Mouse (Mus musculus) adrenal gland, postnatal 25 days (tissue): ENCODE results near the gene Lefty2. TPM values are rescaled to one million over a fixed set of nuclear protein-coding genes. Genes with fewer than 3 reads are reported as not detected.

Experiments used
- DNase-seq: peaks from one replicate; pipeline ENCODE4 v3.0.0; 2021; ENCODE audit warnings: mixed read lengths
- total RNA-seq: library from RNA; stranded (reverse); gene quantifications from 2 replicates; pipeline ENCODE4 v1.2.3, GENCODE M21; 2021

Gene Lefty2
- total RNA-seq, 1 experiment from 2014 or later = 0.73 TPM

DNA sequence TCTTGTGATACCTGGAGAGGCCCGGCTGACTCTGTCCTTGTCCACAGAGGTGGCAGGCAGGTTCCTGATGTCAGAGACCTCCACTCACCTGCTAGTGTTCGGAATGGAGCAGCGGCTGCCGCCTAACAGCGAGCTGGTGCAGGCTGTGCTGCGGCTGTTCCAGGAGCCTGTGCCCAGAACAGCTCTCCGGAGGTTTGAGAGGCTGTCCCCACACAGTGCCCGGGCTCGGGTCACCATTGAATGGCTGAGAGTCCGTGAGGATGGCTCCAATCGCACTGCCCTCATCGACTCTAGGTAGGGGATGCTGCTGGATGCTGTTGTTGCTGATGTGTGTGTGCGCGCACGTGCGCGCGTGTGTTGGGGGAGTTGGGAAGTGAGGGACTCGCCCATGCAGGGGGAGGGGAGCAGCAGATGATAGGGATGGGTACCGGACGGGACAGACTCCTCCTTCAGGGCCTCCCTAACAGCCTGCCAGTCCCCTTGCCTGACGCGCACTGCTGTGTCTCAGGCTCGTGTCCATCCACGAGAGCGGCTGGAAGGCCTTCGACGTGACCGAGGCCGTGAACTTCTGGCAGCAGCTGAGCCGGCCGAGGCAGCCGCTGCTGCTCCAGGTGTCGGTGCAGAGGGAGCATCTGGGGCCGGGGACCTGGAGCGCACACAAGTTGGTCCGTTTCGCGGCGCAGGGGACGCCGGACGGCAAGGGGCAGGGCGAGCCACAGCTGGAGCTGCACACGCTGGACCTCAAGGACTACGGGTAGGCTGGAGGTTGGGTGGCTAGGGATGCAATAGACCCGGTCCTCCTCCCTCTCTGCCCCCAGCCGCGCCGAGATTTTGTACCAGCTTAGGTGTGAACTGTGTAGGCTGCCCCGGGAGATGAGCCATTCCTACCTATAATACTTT, 1.4 kb downstream of the Lefty2 start:
- peak; percentile 35 for DNase-seq

DNA sequence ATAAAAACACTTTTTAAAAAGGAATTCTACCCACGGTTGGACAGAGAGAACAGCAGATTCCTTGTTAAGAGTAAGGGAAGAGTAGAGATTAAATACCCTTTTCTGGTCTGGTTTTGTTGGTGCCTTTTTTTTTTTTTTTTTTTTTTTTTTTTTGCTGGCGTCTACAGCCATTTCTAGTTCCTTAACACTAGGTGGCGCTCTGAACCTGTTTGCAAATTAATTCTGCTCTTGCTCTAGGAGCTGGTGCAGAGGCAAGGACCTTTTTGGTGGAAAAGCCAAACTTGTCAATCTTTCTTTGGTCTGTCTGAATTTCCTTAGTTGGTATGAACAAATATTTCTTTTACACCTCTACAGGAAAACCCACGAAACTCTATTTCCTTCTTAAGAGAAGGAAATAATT, 8.2 kb downstream of the Lefty2 start:
- DNase-seq = no peak

DNA sequence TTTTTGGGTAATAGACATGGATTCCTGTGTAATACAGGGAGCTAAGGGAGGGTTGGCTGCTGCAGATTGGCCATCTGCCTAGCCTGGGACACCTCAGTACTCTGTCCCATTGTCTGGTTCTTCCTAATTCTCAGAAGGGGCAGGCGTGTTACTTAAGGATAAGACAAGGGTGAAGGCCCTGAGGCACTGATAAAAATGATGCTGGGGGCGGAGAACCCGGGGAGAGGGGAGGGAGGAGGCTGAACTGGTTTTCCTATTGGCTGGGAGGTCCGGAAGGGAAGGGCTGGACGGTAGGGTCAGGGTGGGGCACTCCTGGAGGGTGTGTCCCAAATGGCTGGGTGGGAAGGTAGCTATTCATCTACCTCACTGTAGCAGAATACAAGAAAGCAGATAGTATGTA, 10.0 kb downstream of the Lefty2 start:
- DNase-seq = no peak

DNA sequence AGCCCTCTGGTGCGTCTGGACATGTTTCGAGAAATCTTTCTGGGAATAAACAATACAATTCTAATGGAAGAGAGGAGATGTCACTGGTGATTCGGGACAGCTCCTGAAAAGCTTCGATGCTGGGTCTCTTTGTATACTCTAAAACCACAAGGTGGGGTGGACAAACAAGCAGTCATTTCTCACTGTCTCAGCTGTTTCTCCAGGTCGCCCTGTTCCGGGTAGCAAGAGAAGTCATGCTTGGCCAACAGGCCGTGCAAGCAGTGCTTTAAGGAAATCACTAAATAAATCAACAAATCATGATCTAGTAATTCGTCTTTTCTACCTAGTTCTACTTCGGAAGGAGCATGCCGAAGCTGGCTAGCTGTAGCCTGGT, 10.7 kb downstream of the Lefty2 start:
- no peak for DNase-seq

DNA sequence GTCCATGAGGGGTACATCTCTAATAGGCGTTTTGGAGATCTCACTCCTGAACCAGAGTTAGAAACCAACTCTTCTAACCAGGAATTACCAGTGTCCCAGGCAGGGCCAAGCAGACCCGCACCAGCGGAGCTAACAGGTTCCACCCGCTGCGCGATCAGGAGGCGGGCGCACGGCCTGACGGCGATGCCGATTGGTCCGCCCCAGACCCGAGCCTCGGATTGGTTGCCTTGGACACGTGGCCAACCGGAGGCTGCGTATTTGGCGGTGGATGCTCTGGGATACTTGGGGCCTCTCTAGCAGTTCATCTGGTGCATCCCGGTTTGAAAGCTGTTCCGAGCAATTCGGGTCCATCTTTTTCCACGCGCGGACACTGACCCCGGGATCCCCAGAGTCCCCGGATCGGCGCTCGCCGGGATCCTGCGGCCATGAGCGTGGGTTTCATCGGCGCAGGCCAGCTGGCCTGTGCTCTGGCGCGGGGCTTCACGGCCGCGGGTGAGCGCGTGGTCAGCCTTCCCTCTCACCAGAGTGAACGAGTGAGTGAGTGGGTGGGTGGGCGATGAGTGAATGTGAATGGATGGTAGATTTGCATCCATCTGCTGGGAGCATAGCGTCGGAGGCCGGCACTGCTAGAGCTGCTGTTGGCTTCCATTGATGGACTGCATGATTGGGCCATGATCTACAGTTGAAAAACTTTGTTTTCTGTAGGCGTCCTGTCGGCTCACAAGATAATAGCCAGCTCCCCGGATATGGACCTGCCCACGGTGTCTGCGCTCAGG, 11.3 kb downstream of the Lefty2 start, which contains the start of gene Pycr2:
Gene Pycr2 (plus strand): TSS at position 255 of the 776 bp plus-strand sequence.
- peak; percentile 95 for DNase-seq

DNA sequence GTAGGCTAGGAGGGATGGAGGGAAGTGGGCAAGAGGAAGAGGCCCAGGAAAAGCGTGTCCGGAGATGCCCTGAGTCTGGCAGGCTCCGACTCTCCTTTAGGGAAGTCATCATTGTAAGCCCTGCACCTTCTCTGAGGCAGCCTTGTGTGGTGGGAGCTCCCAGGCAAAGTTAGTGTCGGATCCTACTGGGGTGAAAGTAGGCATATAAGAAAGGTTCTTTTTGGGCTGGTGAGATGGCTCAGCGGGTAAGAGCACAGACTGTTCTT, 11.8 kb downstream of the Lefty2 start:
- no peak for DNase-seq

DNA sequence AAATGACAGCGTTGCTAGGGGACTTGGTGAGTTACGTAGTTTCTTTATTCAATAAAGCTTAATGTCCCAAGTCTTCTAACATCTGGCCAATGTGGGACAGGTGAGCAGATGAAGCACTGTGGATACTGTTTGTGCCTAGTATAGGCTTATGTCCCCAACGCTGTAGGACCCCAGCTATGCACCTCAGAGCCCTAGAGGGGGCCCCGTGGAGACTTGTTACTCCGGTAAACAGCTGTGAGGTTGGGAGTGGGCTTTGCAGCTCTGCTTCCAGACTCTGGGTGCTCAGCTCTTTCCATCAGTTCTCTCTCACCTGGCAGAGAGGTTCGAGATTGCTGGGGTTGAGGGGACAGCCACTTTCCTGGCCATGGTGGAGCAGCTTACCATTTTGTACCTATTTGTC, 12.4 kb downstream of the Lefty2 start:
- DNase-seq = no peak

DNA sequence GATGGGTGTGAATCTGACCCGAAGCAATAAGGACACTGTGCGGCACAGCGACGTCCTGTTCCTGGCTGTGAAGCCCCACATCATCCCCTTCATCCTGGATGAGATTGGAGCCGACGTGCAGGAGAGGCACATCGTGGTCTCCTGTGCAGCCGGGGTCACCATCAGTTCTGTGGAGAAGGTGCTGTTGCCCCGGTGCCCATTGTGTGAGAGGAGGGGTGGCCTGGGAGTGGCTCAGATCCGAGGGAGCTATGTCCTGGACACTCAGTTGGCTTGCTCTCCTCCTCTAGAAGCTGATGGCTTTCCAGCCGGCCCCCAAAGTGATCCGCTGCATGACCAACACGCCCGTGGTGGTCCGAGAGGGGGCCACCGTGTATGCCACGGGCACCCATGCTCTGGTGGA, 13.0 kb downstream of the Lefty2 start:
- DNase-seq = no peak

DNA sequence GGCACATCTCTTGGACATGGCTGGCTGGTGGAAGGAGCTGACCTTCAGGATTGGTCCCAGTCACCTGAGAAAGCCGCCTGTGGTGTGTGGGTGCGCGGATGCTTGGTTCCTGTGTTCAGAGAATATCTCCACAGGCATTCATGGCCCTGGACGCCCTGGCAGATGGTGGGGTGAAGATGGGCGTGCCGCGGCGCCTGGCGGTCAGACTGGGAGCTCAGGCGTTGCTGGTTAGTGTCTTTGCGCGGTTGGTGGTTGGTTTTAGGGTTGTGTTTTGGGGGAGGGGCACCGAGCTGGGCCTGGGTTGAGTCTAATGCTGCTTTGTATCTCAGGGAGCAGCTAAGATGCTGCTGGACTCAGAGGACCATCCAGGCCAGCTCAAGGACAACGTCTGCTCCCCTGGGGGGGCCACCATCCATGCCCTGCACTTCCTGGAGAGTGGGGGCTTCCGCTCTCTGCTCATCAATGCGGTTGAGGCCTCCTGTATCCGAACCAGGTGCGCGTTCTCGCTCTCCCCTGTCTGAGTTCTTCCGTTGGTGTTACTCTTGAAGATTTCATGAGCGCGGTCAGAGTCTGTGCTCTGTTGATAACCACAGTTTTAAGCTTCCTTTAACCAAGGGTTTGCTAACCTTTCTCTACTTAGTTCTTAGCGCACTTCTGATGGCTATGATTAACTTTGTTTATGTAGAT, 13.7 kb downstream of the Lefty2 start:
- no peak for DNase-seq

DNA sequence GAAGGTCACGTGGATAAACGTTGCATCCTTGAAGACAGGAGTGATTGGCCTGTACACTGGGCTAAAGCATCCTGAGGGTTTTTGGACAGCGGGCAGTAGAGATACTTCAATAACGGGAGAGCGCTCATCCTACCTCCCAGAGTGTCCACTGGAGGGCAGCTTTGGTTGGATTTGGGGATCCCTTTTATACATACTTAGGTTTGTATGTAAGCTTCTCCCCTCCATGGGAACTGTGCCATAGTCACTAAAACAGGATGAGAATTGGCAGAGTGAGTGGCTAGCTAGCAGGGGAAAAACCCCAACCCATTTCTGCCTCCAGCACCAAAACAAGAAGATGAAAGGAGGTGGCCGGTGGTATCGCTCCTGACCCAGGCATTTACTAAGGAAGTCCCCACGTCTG, 18.2 kb downstream of the Lefty2 start:
- no peak for DNase-seq

DNA sequence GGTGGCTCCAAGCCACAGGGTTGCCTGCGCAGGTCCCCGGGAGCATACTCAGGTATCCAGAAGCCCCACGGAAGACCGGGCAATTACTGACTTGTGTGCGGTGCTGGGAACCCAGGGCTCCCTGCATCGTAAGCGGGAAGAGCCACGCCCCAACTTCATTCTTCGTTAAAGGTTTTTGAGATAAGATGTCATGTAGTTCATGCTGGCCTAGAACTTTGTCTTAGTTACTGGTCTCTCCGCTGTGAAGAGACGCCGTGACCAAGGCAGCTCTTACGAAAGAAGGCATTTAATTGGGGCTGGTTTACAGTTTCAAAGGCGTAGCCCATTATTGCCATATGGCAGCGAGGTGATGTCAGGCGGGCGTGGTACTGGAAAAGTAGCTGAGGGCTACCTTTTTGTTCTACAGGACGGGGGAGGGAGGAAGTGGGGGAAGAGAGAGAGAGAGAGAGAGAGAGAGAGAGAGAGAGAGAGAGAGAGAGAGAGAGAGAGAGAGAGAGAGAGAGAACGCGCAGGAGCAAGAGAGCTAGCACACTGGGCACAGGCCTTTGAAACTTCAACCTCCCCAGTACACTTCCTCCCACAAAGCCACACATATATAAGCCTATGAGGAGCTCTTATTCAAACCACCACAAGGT, 18.9 kb downstream of the Lefty2 start:
- DNase-seq = no peak

DNA sequence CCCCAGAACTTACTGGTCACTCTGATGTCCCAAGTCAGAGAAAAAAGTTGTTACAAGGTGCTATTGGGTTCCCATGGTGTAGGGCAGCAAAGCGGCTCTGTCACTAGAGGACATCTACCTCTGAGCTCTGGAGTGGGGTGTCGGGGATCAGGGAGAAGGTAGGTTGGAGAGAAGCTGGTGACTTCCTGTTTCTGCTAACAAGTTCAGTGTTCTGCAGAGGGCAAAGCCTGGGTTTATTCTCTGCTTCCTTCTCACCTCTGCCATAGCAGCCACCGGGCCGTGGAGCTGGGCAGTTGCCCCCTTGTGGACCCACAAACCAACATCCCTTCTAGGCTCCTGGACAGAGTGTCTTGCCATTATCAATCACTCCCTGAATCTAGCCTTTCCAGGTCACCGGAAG, 19.9 kb downstream of the Lefty2 start:
- no peak for DNase-seq

DNA sequence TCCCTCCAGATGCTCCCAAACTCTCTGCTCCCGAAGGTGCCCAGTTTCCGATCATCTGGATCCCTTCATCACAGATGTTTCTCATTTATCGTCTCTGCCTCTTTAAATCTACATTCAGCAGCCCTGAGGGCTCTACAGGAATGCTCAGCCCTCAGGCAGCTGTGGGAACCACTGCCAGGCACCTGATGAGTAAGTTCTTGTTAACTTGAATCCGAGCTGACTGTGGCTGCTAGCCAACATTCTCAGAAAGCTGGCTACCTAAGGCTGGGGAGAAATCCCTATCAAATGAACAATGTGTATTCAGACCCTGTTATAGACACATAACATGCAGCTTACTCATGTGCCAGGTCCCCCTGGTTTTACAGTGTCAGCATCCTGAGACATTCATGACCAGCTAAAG, 20.9 kb downstream of the Lefty2 start:
- no peak for DNase-seq

DNA sequence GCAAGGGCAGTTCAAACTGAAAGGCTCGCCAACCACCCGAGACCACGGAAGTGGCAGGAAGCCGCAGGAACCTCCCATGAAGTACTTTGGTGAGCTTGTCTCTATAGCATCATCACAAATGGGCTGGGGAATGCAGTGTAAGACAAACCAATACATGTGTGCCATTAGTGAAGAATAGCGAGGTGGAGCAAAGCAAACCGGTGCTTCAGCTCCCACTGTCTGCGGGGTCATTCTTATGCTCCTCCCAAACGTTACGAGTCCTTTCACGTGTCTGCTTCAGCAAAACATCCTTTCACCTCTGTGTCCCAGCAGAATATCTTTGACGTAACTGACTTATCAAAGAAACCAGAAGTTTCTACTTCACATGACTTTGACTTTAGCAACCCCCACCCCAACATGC, 23.5 kb downstream of the Lefty2 start:
- no peak for DNase-seq

DNA sequence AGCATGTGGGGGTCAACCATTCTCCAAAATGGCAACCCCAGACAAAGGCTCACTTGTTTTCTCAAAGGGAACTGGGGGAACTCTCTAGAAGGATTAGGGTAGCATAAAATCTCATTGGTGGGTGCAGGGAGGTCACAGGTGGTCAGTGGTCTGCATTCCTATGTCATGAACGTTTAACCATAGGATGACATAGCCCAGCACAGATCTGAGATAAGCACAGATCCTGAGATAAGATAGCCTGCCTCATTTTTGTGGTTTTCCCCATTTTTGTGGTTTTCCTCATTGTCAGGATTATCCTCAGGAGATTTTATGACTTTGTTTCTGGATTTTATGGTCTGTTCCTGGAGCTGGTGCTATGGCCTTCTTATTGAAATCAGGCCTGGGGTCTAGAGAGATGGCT, 24.1 kb downstream of the Lefty2 start:
- no peak for DNase-seq

DNA sequence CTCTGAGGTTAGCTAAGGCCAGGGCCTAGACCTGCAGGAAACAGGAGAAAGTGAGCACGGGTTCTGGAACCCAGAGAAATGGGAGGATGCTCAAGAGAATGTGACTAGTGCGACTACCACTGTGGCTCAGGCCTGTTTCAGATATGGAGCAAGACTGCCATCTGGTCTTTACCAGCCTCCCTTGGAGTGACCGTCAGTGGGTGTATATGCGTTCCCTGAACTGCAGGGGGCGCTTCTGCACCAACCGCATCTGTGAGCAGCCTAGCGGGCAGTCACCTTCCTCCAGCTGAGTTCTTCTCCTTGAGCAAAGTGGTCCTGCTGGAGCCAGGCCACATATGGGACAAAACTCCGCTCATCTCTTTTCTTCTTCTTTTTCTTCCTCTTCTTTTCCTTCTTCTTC, 26.8 kb downstream of the Lefty2 start:
- DNase-seq = peak; percentile 40

DNA sequence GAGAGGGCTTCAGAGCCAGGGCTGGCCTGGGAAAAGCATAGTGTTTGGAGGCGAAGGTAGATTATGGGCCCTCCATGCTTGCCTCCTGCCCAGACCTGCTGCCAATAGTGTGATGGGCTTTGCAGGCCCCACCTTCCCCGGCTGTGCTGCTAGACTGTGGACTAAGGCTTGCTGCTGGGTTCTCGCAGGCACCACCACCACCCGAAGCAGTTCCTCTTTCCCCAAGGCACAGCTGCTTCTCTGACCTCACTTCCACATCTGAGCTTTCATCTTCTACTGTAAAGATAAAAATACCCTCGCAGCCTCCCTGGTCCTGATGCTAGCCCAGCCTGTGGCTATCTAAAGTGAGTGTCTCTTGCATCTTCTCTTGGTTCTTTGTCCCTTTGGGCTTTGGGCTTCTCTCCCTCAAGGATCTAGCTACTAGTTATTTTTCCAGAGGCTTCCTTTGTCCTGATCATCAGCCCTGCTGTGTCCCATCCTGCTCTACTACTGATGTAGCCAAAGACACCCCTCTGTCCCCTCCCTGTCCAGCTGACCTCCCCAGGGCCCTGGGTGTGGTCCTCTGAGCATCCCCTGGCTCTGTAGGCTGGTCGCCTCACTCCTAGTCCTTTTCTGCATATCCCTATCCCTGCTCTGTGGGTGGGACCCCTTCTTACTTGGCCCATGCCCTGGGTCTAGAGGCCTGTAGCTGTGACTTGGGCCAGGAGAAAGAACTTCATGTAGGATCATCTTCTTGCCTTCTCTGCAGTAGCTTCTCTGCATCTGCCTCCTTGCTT, 29.6 kb downstream of the Lefty2 start:
- no peak for DNase-seq

DNA sequence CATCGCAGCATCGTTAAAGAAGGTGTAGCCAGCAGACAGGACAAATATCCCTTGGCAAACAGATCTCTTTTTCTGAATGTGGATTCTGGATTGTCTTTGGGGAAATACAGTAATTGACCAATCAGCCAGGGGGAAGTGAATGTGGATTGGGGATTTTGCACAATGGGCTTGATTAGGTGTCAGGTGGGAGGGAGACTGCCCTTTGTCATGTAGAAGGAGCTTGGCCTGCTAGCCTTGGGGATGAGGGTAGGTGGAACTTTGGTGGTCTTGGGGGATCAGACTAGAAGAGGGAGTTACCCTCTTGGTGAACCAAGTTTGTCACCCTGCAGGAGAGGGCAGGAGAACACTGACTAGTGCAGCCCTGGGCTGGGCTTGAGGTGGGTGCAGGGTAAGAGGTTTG, 31.8 kb downstream of the Lefty2 start:
- DNase-seq = no peak

DNA sequence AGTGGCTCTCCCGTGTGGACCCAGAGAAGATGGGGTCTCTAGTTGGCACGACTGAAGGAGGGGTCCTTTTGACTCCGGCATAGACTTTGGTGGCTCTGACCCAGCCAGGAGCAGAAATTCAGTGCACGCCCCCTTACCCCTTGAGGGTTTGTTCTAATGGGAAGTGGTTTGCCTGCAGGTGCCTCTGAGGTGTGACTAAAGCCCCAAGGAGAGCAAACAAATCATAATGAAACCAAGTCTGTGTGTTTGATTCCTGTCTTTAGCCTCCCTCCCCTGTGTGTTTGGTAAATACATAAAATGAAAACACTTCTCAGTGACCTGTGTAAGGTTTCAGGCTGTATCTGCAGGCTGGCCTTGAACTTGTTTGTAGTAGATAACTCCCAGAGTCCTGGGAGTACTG, 33.4 kb downstream of the Lefty2 start:
- DNase-seq = no peak

DNA sequence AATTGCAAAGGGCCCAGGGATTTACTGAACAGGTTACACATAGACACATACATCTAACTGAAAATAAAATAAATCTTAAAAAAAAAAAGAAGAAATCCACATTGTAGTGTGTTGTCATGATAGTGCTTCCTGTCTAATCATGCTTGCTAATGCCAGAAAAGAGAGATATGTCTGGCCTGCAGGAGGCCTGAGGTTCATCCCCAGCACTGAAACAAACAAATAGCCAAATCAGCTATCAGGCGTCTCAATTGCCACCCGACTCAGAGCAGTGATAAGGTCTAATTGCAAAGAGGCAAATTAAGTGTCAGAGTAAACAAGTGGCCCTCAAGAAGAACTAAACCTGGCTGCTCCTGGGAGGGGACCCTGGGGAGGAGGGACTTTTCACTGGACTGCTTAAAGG, 36.7 kb downstream of the Lefty2 start:
- DNase-seq = no peak

DNA sequence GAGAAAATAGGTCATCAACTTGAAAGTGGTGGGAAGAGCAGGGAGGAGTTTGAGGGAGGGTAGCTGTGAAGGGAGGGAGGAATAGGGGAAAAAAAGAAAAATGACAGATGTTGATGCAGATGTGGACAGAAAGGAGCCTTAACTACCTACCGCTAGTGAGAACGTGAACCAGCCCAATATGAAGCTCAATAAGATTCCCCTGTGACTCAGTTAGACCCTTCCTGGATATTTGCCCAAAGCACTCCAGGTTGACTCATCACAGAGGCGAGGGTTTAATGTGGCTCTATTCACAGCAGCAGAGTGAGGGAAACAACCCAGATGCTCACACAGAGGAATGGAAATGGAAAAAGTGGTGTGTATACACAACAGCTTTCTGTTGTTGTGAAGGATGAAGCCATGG, 38.2 kb downstream of the Lefty2 start:
- no peak for DNase-seq

DNA sequence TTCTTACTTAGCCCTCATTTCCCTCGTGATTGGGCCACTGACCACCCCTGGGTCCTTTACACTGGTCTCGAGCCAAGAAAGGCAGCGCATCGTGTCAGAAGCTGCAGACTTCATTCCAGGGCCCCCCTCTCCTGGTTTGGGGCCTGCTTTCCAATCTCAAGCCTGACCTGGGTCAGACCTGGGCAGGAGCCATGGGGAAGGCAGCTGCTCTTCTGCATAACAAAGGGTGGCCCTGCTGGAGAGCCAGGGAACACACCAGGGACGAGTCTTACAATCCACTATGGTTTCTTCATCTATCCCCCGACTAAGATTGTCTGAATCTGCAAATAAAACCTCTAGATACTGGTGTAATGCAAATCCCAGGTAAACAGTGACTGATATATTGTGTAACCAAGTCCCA, 40.8 kb downstream of the Lefty2 start:
- DNase-seq = no peak
